Mouse (Mus musculus) lung, adult 2 months (tissue): ENCODE data around the gene Pax8. TPM values are rescaled to one million over a fixed set of nuclear protein-coding genes. Genes with fewer than 3 reads are reported as not detected.

Experiments used
- DNase-seq: peaks from one replicate; pipeline ENCODE4 v3.0.0; 2022
- H3K4me1 ChIP-seq: fragments of 200-500 bp; 2 replicates; pipeline ENCODE4 v1.6.1; 2011; ENCODE audit warnings: low read length; ENCODE audit not compliant: control insufficient read depth, insufficient read depth
- H3K4me3 ChIP-seq: fragments of 200-500 bp; replicated peaks from 2 replicates; pipeline ENCODE3; 2011; ENCODE audit warnings: low read depth, mild to moderate bottlenecking, control low read depth, low read length; ENCODE audit errors: extremely low read depth
- CTCF ChIP-seq: fragments of 200-500 bp; IDR thresholded peaks from 2 replicates; pipeline ENCODE4 v1.5.1; 2011; ENCODE audit warnings: mild to moderate bottlenecking, low read length, control low read depth; ENCODE audit not compliant: insufficient read depth
- POLR2A ChIP-seq: fragments of 200-500 bp; IDR thresholded peaks from 2 replicates; pipeline ENCODE4 v1.6.1; 2011; ENCODE audit warnings: low read depth, mild to moderate bottlenecking, control low read depth, low read length, borderline replicate concordance; ENCODE audit errors: extremely low read depth
- WGBS: fragments of 180-500 bp; shearing (Covaris S2); methylation state at CpG from one replicate; pipeline ENCODE4 v1.1.7; 2018; 5-methylcytosine and 5-hydroxymethylcytosine counted together
- polyA plus RNA-seq: library from polyadenylated mRNA; depleted of rRNA; stranded (reverse); fragments of >200 nt; gene quantifications from 2 replicates; pipeline ENCODE4 v1.2.3, GENCODE M21; 2012; rRNA removed

Gene Pax8
- polyA plus RNA-seq: not detected in 2 replicates

- no peak for DNase-seq
- H3K4me1 ChIP-seq: no peaks in the 10 kb centered on the region
- H3K4me3 ChIP-seq: no peak within 1 kb of the TSS
- WGBS: 60% methylated on average over 9 of the region's 9 CpGs
- TF ChIP-seq POLR2A (no peak), CTCF (no peak)
Measured at GRCm38 (mm10) chr2:24475420-24475819, at the start of gene Pax8. Gene Pax8 (minus strand): TSS chr2:24475599.

- 1% methylated on average over 32 of the region's 33 CpGs for WGBS
- no peak for TF ChIP-seq CTCF
- no peak for TF ChIP-seq POLR2A
- no peak for DNase-seq
Measured at GRCm38 (mm10) chr2:24521430-24522226, 46.2 kb upstream of the Pax8 start.

GRCm38 (mm10) chr2:24520576-24521272 is 45.3 kb upstream of the Pax8 start:
- no peak for TF ChIP-seq CTCF
- no peak for TF ChIP-seq POLR2A
- H3K4me1 ChIP-seq: peaks cover 2% of the 10 kb centered on the region
- no peak for DNase-seq
- H3K4me3 ChIP-seq: no peak overlapping the region
- 48% methylated on average over 9 of the region's 9 CpGs for WGBS

More at GRCm38 (mm10) chr2:24521430-24522226, 46.2 kb upstream of the Pax8 start:
- Histone ChIP-seq H3K4me1 (peaks cover 2% of the 10 kb centered on the region), H3K4me3 (peak overlapping the region; percentile 6)

GRCm38 (mm10) chr2:24516946-24517345 is 41.5 kb upstream of the Pax8 start:
- no peak for TF ChIP-seq CTCF
- no peak for TF ChIP-seq POLR2A
- peaks cover 2% of the 10 kb centered on the region for H3K4me1 ChIP-seq
- no peak overlapping the region for H3K4me3 ChIP-seq
- no peak for DNase-seq
- WGBS: 55% methylated on average over 3 of the region's 3 CpGs

- WGBS: 95% methylated on average over 3 of the region's 3 CpGs
- no peaks in the 10 kb centered on the region for H3K4me1 ChIP-seq
- no peak overlapping the region for H3K4me3 ChIP-seq
- no peak for DNase-seq
- no peak for TF ChIP-seq POLR2A
Measured at GRCm38 (mm10) chr2:24507359-24507758, 32.0 kb upstream of the Pax8 start.

- DNase-seq: peak; percentile 5
- H3K4me1 ChIP-seq: no peaks in the 10 kb centered on the region
- WGBS: 40% methylated on average over 5 of the region's 5 CpGs
- no peak for TF ChIP-seq CTCF
- TF ChIP-seq POLR2A: no peak
- no peak overlapping the region for H3K4me3 ChIP-seq
Measured at GRCm38 (mm10) chr2:24502963-24503471, 27.6 kb upstream of the Pax8 start.

GRCm38 (mm10) chr2:24500921-24501320 is 25.5 kb upstream of the Pax8 start:
- no peak overlapping the region for H3K4me3 ChIP-seq
- no peak for TF ChIP-seq CTCF
- no peak for TF ChIP-seq POLR2A
- H3K4me1 ChIP-seq: no peaks in the 10 kb centered on the region
- DNase-seq: no peak
- WGBS: 40% methylated on average over 2 of the region's 2 CpGs

GRCm38 (mm10) chr2:24490564-24490963 is 15.2 kb upstream of the Pax8 start:
- DNase-seq: no peak
- WGBS: 40% methylated on average over 6 of the region's 6 CpGs

GRCm38 (mm10) chr2:24488660-24489059 is 13.3 kb upstream of the Pax8 start:
- 54% methylated on average over 3 of the region's 3 CpGs for WGBS
- Histone ChIP-seq H3K4me3 (no peak overlapping the region), H3K4me1 (no peaks in the 10 kb centered on the region)
- TF ChIP-seq CTCF (no peak), POLR2A (no peak)
- no peak for DNase-seq

More at GRCm38 (mm10) chr2:24490564-24490963, 15.2 kb upstream of the Pax8 start:
- no peaks in the 10 kb centered on the region for H3K4me1 ChIP-seq
- TF ChIP-seq CTCF (peak; percentile 41; the same call in 1 of the 2 replicates), POLR2A (no peak)
- H3K4me3 ChIP-seq: no peak overlapping the region
